Mouse (Mus musculus) liver, embryonic 12.5 days (tissue): ENCODE data around the gene Aff1. TPM values are rescaled to one million over a fixed set of nuclear protein-coding genes. Genes with fewer than 3 reads are reported as not detected.
A peak's percentile ranks its signal among the peaks of the same experiment; 100 is the strongest.

ENCODE experiments used
- ATAC-seq: fragments of 200-750 bp; cut with Nextera tagmentation; 2 replicates; pipeline ENCODE4 v1.8.0; 2017; ENCODE audit warnings: moderate number of reproducible peaks, mild to moderate bottlenecking, moderate library complexity
- H3K27ac ChIP-seq: fragments of 300-500 bp; sonication (generic); 2 replicates; pipeline ENCODE4 v1.5.1; 2016; ENCODE audit warnings: mild to moderate bottlenecking
- H3K27me3 ChIP-seq: fragments of 300-500 bp; sonication (generic); replicated peaks from 2 replicates; pipeline ENCODE4 v1.6.1; 2016; ENCODE audit warnings: mild to moderate bottlenecking, moderate library complexity
- H3K36me3 ChIP-seq: fragments of 300-500 bp; sonication (generic); 2 replicates; pipeline ENCODE4 v1.6.1; 2016; ENCODE audit warnings: mild to moderate bottlenecking, moderate library complexity
- H3K4me1 ChIP-seq: fragments of 300-500 bp; sonication (generic); 2 replicates; pipeline ENCODE4 v1.6.1; 2016
- H3K4me2 ChIP-seq: fragments of 300-500 bp; sonication (generic); 2 replicates; pipeline ENCODE4 v1.6.1; 2016; ENCODE audit warnings: mild to moderate bottlenecking, moderate library complexity
- H3K4me3 ChIP-seq: fragments of 300-500 bp; sonication (generic); 2 replicates; pipeline ENCODE4 v1.5.1; 2016; ENCODE audit warnings: mild to moderate bottlenecking, moderate library complexity
- H3K9ac ChIP-seq: fragments of 300-500 bp; sonication (generic); 2 replicates; pipeline ENCODE4 v1.6.1; 2016; ENCODE audit warnings: mild to moderate bottlenecking, moderate library complexity
- H3K9me3 ChIP-seq: fragments of 300-500 bp; sonication (generic); replicated peaks from 2 replicates; pipeline ENCODE4 v1.6.1; 2016; ENCODE audit warnings: mild to moderate bottlenecking, moderate library complexity
- WGBS: fragments of 180-500 bp; shearing (Covaris S2); methylation state at CpG from one replicate; pipeline ENCODE4 v1.1.7; 2016; ENCODE audit not compliant: insufficient replicate concordance; 5-methylcytosine and 5-hydroxymethylcytosine counted together
- polyA plus RNA-seq: library from polyadenylated mRNA; unstranded; fragments of >200 nt; fragmentation: Nextera tagmentation; extraction: Ambion mirVana; gene quantifications from 2 replicates; pipeline ENCODE4 v1.2.1, GENCODE M21; 2016

Gene Aff1
- polyA plus RNA-seq, 1 experiment from 2014 or later, result 17.0 TPM

DNA sequence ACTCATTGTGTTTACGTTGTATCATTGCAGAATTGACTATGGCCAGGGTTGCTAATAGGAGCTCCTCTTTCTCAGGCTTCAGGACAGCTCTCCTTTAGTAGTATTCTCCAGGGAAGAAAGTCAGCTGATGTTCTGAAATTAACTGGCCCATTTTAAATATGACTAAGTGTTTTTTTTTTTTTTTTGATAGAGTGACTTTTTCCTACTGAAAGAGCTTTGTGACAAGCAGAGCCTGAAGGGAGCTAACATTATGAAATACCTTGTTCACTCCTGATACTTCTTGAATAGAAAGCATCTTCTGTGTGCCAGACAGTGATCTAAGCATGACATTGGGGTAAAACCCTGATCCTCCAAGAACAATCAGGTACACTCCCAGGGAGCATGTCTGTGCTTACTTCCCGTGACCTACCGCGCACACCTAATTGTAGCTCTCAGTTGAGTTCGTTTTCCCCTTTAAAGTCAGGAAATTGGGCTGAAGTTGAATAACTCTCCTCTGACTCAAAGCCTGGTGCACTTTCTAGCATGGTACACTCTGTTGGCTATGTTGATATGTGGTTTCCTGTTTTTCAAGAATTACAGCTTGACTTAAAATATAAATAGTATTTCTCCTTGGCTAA is 5.8 kb downstream of the Aff1 start:
- H3K9me3 ChIP-seq, result no peaks in the 10 kb centered on the region
- peaks cover 65% of the 10 kb centered on the region for H3K27me3 ChIP-seq
- peaks cover 9% of the 10 kb centered on the region for H3K4me1 ChIP-seq
- H3K9ac ChIP-seq, result no peak overlapping the region
- H3K36me3 ChIP-seq, result no peaks in the 10 kb centered on the region
- 61% methylated on average over 5 of the region's 5 CpGs for WGBS
- ATAC-seq, result no peak
- H3K4me2 ChIP-seq, result no peak overlapping the region
- H3K27ac ChIP-seq, result no peak overlapping the region
- H3K4me3 ChIP-seq, result no peak overlapping the region

DNA sequence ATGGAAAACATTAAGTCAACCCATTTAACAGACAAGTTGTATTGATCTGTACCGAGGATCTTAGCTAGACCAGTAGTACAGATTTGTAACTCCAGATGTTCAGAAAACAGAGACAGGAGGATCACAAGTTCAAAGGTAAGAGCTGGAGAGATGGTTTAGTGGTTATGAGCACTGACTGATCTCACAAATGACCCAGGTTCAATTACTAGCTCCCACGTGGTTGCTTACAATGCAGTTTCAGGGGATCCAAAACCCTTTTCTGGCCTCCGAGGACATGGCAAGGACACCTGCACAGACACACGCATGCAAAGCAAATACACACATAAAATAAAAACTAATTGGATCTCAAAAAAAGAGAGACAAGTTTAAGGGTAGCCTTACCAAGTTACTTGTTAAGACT is 6.4 kb downstream of the Aff1 start:
- Histone ChIP-seq H3K4me2 (no peak overlapping the region), H3K4me1 (peaks cover 3% of the 10 kb centered on the region; the same call in 1 of the 2 replicates), H3K27ac (no peak overlapping the region), H3K27me3 (peaks cover 59% of the 10 kb centered on the region), H3K9me3 (no peaks in the 10 kb centered on the region), H3K4me3 (no peak overlapping the region), H3K36me3 (no peaks in the 10 kb centered on the region), H3K9ac (no peak overlapping the region)
- ATAC-seq, result no peak
- 69% methylated on average over 4 of the region's 4 CpGs for WGBS

DNA sequence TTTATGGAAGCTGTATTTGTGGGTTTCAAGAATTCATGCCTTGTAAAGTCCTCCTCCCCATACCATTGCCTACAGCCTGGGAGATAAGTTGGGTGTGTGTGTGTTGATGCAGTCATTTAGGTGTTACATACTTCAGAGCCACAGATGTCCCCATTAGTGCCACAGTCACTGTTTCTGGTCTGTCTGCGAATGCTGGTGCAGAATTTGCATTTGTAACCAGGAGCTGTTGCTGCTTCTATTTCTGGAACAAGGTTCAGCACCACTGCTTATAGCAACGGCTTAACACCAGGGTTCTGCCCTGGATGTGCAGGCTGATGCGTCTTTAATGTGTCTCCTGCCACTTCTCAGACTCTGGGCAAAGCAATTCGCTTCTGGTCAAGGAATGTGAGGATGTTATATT is 7.4 kb downstream of the Aff1 start:
- no peak overlapping the region for H3K4me2 ChIP-seq
- H3K4me3 ChIP-seq, result no peak overlapping the region
- peaks cover 49% of the 10 kb centered on the region for H3K27me3 ChIP-seq
- H3K4me1 ChIP-seq, result no peaks in the 10 kb centered on the region
- 52% methylated on average over 4 of the region's 4 CpGs for WGBS
- H3K9me3 ChIP-seq, result no peaks in the 10 kb centered on the region
- no peak overlapping the region for H3K9ac ChIP-seq
- no peaks in the 10 kb centered on the region for H3K36me3 ChIP-seq
- ATAC-seq, result no peak
- H3K27ac ChIP-seq, result no peak overlapping the region

DNA sequence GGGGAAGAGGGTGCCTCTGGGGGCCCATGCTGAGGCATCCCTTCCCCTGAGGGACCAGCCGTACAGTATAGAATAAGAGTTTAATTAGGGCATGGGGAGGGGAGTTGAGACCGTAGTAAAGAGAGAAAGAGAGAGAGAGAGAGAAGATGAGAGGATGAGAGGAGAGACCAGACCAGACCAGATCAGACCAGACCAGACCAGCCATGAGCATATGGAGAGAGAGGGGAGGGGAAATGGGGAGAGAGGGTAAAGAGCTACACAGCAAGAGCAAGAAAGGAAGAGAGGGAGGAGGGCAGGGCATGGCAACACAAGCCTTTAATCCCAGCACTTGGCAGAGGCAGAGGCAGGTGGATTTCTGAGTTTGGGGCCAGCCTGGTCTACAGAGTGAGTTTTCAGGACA is 8.5 kb downstream of the Aff1 start:
- Histone ChIP-seq H3K4me1 (no peaks in the 10 kb centered on the region), H3K4me2 (no peak overlapping the region), H3K27me3 (peaks cover 41% of the 10 kb centered on the region), H3K9ac (no peak overlapping the region), H3K9me3 (no peaks in the 10 kb centered on the region), H3K27ac (no peak overlapping the region), H3K36me3 (no peaks in the 10 kb centered on the region), H3K4me3 (no peak overlapping the region)
- 76% methylated on average over 2 of the region's 2 CpGs for WGBS
- ATAC-seq, result no peak

DNA sequence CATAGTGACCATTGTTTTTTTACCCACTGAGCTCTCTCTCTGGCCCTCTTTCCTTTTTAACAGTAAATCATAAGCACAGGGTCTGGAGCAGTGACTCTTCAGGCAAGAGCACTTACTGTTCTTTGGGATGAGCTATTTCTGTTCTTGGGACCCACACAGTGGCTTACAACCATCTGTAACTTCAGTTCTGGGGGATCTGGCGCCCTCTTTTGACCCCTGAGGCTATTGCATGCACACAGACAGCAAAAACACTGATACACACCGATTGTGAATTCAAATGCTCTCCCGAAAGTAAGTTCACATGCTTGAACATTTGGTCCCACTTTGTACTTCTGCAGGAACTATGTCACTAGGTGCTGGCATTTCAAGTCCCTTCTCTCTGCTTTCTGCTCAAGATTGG is 9.3 kb downstream of the Aff1 start:
- Histone ChIP-seq H3K4me1 (no peaks in the 10 kb centered on the region), H3K9ac (no peak overlapping the region), H3K36me3 (no peaks in the 10 kb centered on the region), H3K4me3 (no peak overlapping the region), H3K9me3 (no peaks in the 10 kb centered on the region), H3K27me3 (peaks cover 37% of the 10 kb centered on the region), H3K27ac (no peak overlapping the region), H3K4me2 (no peak overlapping the region)
- no peak for ATAC-seq
- WGBS, result 60% methylated on average over 3 of the region's 3 CpGs

DNA sequence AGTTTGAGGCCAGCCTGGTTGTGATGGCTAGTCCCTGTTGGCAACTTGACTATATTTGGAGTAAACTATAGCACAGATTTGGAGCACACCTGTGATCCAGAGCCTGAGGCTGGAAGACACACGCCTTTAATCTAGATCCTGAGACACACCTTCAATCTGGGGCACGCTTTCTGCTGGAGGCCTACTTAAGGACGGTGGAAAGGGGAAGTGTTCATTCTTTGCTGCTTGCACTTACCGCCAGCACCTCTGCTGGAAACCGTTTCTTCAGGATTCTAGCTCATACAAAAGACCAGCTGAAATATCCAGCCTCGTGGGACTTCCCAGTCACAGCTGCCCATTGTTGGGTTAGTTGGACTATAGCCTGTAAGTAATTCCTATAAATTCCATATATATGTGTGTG is 10.4 kb downstream of the Aff1 start:
- no peak for ATAC-seq
- no peak overlapping the region for H3K27ac ChIP-seq
- H3K27me3 ChIP-seq, result peaks cover 26% of the 10 kb centered on the region
- no peaks in the 10 kb centered on the region for H3K4me1 ChIP-seq
- H3K9me3 ChIP-seq, result no peaks in the 10 kb centered on the region
- H3K36me3 ChIP-seq, result no peaks in the 10 kb centered on the region
- no peak overlapping the region for H3K9ac ChIP-seq
- WGBS, result 37% methylated on average over 6 of the region's 6 CpGs
- no peak overlapping the region for H3K4me2 ChIP-seq
- H3K4me3 ChIP-seq, result no peak overlapping the region

DNA sequence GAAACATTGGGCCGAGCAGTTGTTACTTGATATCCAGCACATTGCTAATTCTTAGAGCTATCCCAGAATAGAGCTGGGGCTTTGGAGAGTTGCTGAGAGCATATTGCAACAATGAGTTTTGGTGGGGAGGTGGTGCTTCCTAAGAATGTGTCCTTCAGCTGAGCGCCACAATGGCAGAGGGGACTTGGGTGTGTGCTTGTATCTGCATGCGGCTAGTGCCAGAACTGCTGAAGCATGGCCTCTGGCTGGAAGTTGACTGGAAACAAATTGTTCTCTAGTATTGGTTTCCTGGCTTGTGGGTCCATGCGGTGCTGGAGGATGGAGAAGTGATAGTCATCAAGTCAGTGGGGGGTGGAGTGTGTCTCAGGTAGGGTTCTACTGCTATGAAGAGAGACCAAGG is 13.2 kb downstream of the Aff1 start:
- Histone ChIP-seq H3K36me3 (no peaks in the 10 kb centered on the region), H3K4me2 (no peak overlapping the region), H3K4me3 (no peak overlapping the region), H3K27ac (no peak overlapping the region), H3K4me1 (peaks cover 8% of the 10 kb centered on the region), H3K27me3 (0 out of 2 replicates have a peak, but pooled peaks cover 14% of the 10 kb centered on the region), H3K9me3 (no peaks in the 10 kb centered on the region), H3K9ac (no peak overlapping the region)
- no peak for ATAC-seq
- 80% methylated on average over 4 of the region's 4 CpGs for WGBS

DNA sequence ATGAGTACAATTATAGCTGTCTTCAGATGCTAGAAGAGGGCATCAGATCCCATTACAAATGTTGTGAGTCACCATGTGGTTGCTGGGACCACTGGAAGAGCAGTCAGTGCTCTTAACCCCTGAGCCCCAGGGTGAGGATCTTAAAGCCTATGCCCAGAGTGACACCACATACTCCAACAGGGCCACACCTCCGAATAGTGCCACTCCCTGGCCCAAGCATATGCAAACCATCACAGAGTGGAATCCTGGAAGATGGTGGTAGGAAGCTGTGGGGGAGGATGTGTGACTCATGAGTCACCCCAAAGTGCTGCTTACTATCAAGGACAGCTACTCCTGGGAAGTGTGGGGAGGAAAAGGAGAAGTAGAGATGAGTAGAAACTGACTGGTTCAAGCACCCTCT is 13.7 kb downstream of the Aff1 start:
- Histone ChIP-seq H3K27ac (no peak overlapping the region), H3K27me3 (0 out of 2 replicates have a peak, but pooled peaks cover 8% of the 10 kb centered on the region), H3K4me3 (no peak overlapping the region), H3K4me2 (no peak overlapping the region), H3K4me1 (peaks cover 8% of the 10 kb centered on the region), H3K36me3 (no peaks in the 10 kb centered on the region), H3K9me3 (no peaks in the 10 kb centered on the region), H3K9ac (no peak overlapping the region)
- WGBS, result 70% methylated on average over 1 of the region's 1 CpGs
- no peak for ATAC-seq

DNA sequence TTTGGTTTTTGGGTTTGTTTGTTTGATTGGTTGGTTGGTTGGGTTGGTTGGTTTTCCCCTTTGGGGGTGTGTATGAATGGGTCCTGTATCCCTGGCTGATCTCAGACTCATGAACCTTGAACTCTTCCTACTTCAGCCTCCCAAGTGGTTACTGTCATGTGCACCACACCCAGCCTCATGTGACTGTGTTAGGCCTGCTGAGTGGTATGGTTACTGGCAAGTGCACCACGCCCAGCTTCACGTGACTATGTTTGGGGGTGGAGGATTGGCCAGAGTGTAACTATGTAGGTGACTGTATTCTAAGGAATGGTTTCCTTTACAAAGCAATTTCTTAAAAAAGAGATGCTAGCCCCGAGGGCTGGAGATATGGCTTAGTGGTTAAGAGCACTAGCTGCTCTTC is 16.9 kb downstream of the Aff1 start:
- 0 out of 2 replicates have a peak, but pooled peaks cover 5% of the 10 kb centered on the region for H3K27me3 ChIP-seq
- H3K9ac ChIP-seq, result no peak overlapping the region
- peak; percentile 96 for ATAC-seq
- no peak overlapping the region for H3K4me3 ChIP-seq
- peaks cover 8% of the 10 kb centered on the region for H3K4me1 ChIP-seq
- WGBS, result 61% methylated on average over 3 of the region's 3 CpGs
- no peaks in the 10 kb centered on the region for H3K36me3 ChIP-seq
- H3K9me3 ChIP-seq, result no peaks in the 10 kb centered on the region
- 0 out of 2 replicates have a peak overlapping the region, but pooled peaks have one; percentile 16 for H3K4me2 ChIP-seq
- peak overlapping the region; percentile 45; the same call in 1 of the 2 replicates for H3K27ac ChIP-seq

DNA sequence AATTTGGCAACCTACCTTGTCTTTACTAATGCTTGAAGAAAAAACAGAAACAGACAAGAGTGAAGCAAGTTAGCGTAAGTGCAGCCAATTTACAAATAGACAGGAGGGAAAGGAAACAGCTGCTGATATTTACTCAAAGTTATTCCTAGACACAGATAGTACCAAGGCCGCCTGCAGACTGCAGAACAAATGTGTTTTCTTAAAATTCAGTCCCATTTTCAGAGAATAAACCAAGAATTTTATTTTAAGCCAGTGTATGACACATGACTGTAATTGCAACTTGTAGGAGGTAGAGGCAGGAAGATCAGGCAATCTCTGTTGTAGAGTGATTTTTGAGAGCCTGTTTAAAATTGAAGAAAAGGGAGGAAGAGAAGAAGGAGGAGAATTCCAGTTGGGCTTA is 19.7 kb downstream of the Aff1 start:
- H3K4me3 ChIP-seq, result no peak overlapping the region
- no peak overlapping the region for H3K4me2 ChIP-seq
- H3K4me1 ChIP-seq, result peaks cover 8% of the 10 kb centered on the region
- H3K36me3 ChIP-seq, result no peaks in the 10 kb centered on the region
- H3K9me3 ChIP-seq, result no peaks in the 10 kb centered on the region
- peaks cover under 1% of the 10 kb centered on the region; the same call in 1 of the 2 replicates for H3K27me3 ChIP-seq
- no peak overlapping the region for H3K27ac ChIP-seq
- 61% methylated on average over 2 of the region's 2 CpGs for WGBS
- no peak for ATAC-seq
- H3K9ac ChIP-seq, result no peak overlapping the region

DNA sequence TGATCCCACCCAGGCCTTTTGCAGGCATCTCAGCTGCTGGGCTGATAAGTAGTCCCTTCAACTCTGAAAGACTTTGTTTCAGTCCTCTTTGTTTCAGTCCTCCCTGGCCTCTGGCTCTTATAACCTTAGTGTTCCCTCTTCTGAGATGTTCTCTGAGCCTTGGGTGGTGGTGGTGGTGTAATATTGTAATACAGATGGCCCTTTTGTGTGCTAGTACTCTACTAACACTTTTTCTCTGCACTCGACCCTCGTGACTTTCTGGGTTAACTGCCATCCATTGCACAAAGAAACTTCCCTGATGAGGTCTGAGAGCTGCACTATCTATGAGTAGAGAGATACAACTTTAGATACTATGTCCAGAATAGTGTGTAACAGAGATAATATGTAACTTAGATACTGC is 21.2 kb downstream of the Aff1 start:
- Histone ChIP-seq H3K27me3 (peaks cover 5% of the 10 kb centered on the region; the same call in 1 of the 2 replicates), H3K9ac (no peak overlapping the region), H3K27ac (no peak overlapping the region), H3K4me1 (peaks cover 8% of the 10 kb centered on the region), H3K4me2 (no peak overlapping the region), H3K9me3 (no peaks in the 10 kb centered on the region), H3K36me3 (no peaks in the 10 kb centered on the region), H3K4me3 (no peak overlapping the region)
- 50% methylated on average over 2 of the region's 2 CpGs for WGBS
- ATAC-seq, result no peak

DNA sequence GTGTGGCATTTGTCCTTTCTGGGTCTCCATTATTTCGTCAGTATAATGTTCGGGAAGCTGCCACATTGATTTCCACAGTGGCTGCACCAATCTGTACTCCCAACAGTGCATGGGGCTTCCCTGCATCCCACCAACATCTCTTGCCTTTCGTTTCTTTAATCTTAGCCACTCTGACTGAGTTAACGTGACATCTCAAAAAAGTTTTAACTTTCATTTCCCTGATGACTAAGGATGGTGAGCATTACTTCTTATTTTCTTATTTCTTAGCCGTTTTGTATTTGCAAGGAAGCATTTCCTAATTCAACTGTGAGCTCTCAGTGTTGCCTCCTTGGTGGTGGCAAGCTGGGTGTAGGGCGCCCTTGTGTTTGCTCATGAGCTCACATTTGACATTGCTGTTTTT is 22.8 kb downstream of the Aff1 start:
- ATAC-seq, result no peak
- Histone ChIP-seq H3K27me3 (peaks cover 10% of the 10 kb centered on the region; the same call in 1 of the 2 replicates), H3K9ac (0 out of 2 replicates have a peak overlapping the region, but pooled peaks have one; percentile 2), H3K4me2 (no peak overlapping the region), H3K27ac (no peak overlapping the region), H3K4me1 (peaks cover 7% of the 10 kb centered on the region), H3K36me3 (no peaks in the 10 kb centered on the region), H3K4me3 (no peak overlapping the region), H3K9me3 (no peaks in the 10 kb centered on the region)
- whole genome bisulfite sequencing, result 73% methylated on average over 6 of the region's 6 CpGs
